Mouse (Mus musculus) kidney, adult 2 months (tissue): ENCODE measurements around the gene Naa35.

Experiments
- CTCF ChIP-seq: fragments of 200-500 bp; conservative IDR thresholded peaks from 2 replicates; pipeline ENCODE4 v1.5.1; 2011; ENCODE audit warnings: low read depth, mild to moderate bottlenecking, control low read depth, low read length, moderate library complexity, mixed read lengths; ENCODE audit not compliant: insufficient read depth, insufficient read length
- POLR2A ChIP-seq: fragments of 200-500 bp; IDR thresholded peaks from one replicate; pipeline ENCODE4 v1.6.1; 2011; ENCODE audit warnings: low read depth, low read length, control low read depth

DNA sequence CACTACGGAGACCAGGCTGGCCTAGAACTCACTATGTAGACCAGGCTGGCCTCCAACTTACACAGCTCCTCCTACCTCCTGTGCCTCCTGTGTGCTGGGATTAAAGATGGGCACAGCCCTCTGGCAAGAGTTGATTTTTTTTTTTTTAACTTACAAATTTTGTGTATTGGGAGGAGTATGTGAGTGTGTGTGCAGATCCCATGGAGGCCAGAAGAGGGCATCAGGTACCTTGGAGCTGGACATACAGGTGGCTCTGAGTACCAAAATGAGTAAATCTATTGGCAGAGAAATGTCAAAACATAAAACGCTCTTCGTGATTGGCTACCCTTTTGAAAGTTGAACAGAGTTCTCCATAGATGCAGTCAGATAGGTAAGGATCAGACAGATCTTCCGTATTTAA, 4.1 kb upstream of the Naa35 start:
- TF ChIP-seq CTCF (0 out of 2 replicates have a peak, but pooled peaks have one; percentile 15), POLR2A (no peak)
